Mouse (Mus musculus) kidney, postnatal 10 days (tissue): ENCODE data around the gene Tyro3.

Experiments
- DNase-seq: peaks from one replicate; pipeline ENCODE4 v3.0.0; 2021; ENCODE audit warnings: mixed read lengths

The Tyro3 gene

GRCm38 (mm10) chr2:119864484-119864883, 67.0 kb downstream of the Tyro3 start:
- DNase-seq: no peak
